Mouse (Mus musculus) kidney, adult 18-20 months (tissue): ENCODE data around the gene Smok2b.
"Not testable (repeated sequence)": the region's sequence is repeated elsewhere in the genome, so short reads cannot be mapped to it uniquely, and the experiment has no call there.

Experiments used
- DNase-seq: peaks from one replicate; pipeline ENCODE4 v3.0.0; 2021

The Smok2b gene

GRCm38 (mm10) chr17:13240807-13241727 lies 11.0 kb downstream of the Smok2b start:
- not testable (repeated sequence) for DNase-seq

GRCm38 (mm10) chr17:13254786-13255185 lies 24.7 kb downstream of the Smok2b start:
- DNase-seq: not testable (repeated sequence)
